Mouse (Mus musculus): Measurements from ENCODE around the gene Rpusd4. TPM values are rescaled to one million over a fixed set of nuclear protein-coding genes. Genes with fewer than 3 reads are reported as not detected.

Rpusd4 gene
- total and polyA plus RNA-seq, 2 experiments from 2014 or later, result 12.6 to 14.1 TPM

GRCm38 (mm10) chr9:35324571-35324970, 56.9 kb downstream of the Rpusd4 start:
- WGBS, result 67% methylated on average over 2 of the region's 2 CpGs
- no peak for TF ChIP-seq EP300 (IDR thresholded peaks at IDR 0.05; ENCODE audit: low read depth)
- no peak for TF ChIP-seq CTCF (IDR thresholded peaks at IDR 0.05; ENCODE audit: low read depth)
- no peak for DNase-seq (ENCODE audit: low spot score)

GRCm38 (mm10) chr9:35326644-35327263, 59.1 kb downstream of the Rpusd4 start:
- Histone ChIP-seq H3K27ac (ENCODE audit: low read depth) (no peak overlapping the region), H3K4me2 (ENCODE audit: low read depth, low read length) (no peak overlapping the region), H3K4me3 (ENCODE audit: low read depth, low read length) (no peak overlapping the region), H3K36me3 (replicated peaks; ENCODE audit: control insufficient read depth, insufficient read depth, low read length) (no peaks in the 10 kb centered on the region), H3K27me3 (ENCODE audit: control insufficient read depth, insufficient read depth, low read length) (no peaks in the 10 kb centered on the region), H3K9ac (replicated peaks; ENCODE audit: low read depth, low read length) (no peak overlapping the region), H3K4me1 (ENCODE audit: control insufficient read depth, insufficient read depth) (no peaks in the 10 kb centered on the region), H3K9me3 (replicated peaks; ENCODE audit: control insufficient read depth, low read length) (no peaks in the 10 kb centered on the region)
- TF ChIP-seq EP300 (IDR thresholded peaks at IDR 0.05; ENCODE audit: low read depth) (no peak), CTCF (IDR thresholded peaks at IDR 0.05; ENCODE audit: low read depth) (no peak)
- DNase-seq (ENCODE audit: low spot score) (no peak), ATAC-seq (ENCODE audit: insufficient read depth, low read depth) (no peak)
- 73% methylated on average over 7 of the region's 7 CpGs for WGBS

More at GRCm38 (mm10) chr9:35324571-35324970, 56.9 kb downstream of the Rpusd4 start:
- Histone ChIP-seq H3K4me1 (ENCODE audit: control insufficient read depth, insufficient read depth) (no peaks in the 10 kb centered on the region), H3K36me3 (replicated peaks; ENCODE audit: control insufficient read depth, insufficient read depth, low read length) (no peaks in the 10 kb centered on the region), H3K27ac (ENCODE audit: low read depth) (no peak overlapping the region), H3K27me3 (ENCODE audit: control insufficient read depth, insufficient read depth, low read length) (no peaks in the 10 kb centered on the region), H3K4me2 (ENCODE audit: low read depth, low read length) (no peak overlapping the region), H3K9me3 (replicated peaks; ENCODE audit: control insufficient read depth, low read length) (no peaks in the 10 kb centered on the region), H3K9ac (replicated peaks; ENCODE audit: low read depth, low read length) (no peak overlapping the region), H3K4me3 (ENCODE audit: low read depth, low read length) (no peak overlapping the region)
- no peak for ATAC-seq (ENCODE audit: insufficient read depth, low read depth)

Other genes with a start within 250 kb of the Rpusd4 start
- gene St3gal4, start 148.6 kb upstream of the Rpusd4 start, total RNA-seq (2014; rRNA removed; ENCODE audit: low replicate concordance), result 37.2 and 37.6 TPM in 2 replicates
- 24.8 and 25.2 TPM in 2 replicates for gene St3gal4, start 148.6 kb upstream of the Rpusd4 start, polyA plus RNA-seq (2015; fragmentation: Nextera tagmentation; extraction: Ambion mirVana)
- 36.4 and 54.8 TPM in 2 replicates for gene Dcps, start 91.8 kb upstream of the Rpusd4 start, total RNA-seq (2014; rRNA removed; ENCODE audit: low replicate concordance)
- 34.9 and 37.9 TPM in 2 replicates for gene Dcps, start 91.8 kb upstream of the Rpusd4 start, polyA plus RNA-seq (2015; fragmentation: Nextera tagmentation; extraction: Ambion mirVana)
- gene Srpr, start 67.7 kb upstream of the Rpusd4 start, total RNA-seq (2014; rRNA removed; ENCODE audit: low replicate concordance), result 39.0 and 77.8 TPM in 2 replicates
- 90.3 and 90.9 TPM in 2 replicates for gene Srpr, start 67.7 kb upstream of the Rpusd4 start, polyA plus RNA-seq (2015; fragmentation: Nextera tagmentation; extraction: Ambion mirVana)
- gene Tirap, start 67.6 kb upstream of the Rpusd4 start, total RNA-seq (2014; rRNA removed; ENCODE audit: low replicate concordance), result 10.0 and 13.2 TPM in 2 replicates
- gene Tirap, start 67.6 kb upstream of the Rpusd4 start, polyA plus RNA-seq (2015; fragmentation: Nextera tagmentation; extraction: Ambion mirVana), result 5.5 TPM in 2 replicates
- 88.0 and 91.5 TPM in 2 replicates for gene Foxred1, start 56.8 kb upstream of the Rpusd4 start, total RNA-seq (2014; rRNA removed; ENCODE audit: low replicate concordance)
- 93.1 and 95.9 TPM in 2 replicates for gene Foxred1, start 56.8 kb upstream of the Rpusd4 start, polyA plus RNA-seq (2015; fragmentation: Nextera tagmentation; extraction: Ambion mirVana)
- 8.8 and 19.7 TPM in 2 replicates for gene Fam118b, start 60 bp upstream of the Rpusd4 start, total RNA-seq (2014; rRNA removed; ENCODE audit: low replicate concordance)
- gene Fam118b, start 60 bp upstream of the Rpusd4 start, polyA plus RNA-seq (2015; fragmentation: Nextera tagmentation; extraction: Ambion mirVana), result 22.6 and 24.8 TPM in 2 replicates
- gene Cdon, start 153.3 kb downstream of the Rpusd4 start, total RNA-seq (2014; rRNA removed; ENCODE audit: low replicate concordance), result 36.4 and 41.7 TPM in 2 replicates
- gene Cdon, start 153.3 kb downstream of the Rpusd4 start, polyA plus RNA-seq (2015; fragmentation: Nextera tagmentation; extraction: Ambion mirVana), result 2.2 and 2.3 TPM in 2 replicates

Measured in heart, postnatal 0 days (tissue).